Mouse (Mus musculus) hematopoietic stem cell, adult 5-6 weeks (primary cell): ENCODE results near the gene Nfasc. TPM values are rescaled to one million over a fixed set of nuclear protein-coding genes. Genes with fewer than 3 reads are reported as not detected.

Experiments
- ATAC-seq, 2 experiments: fragments of 125-278 bp in 1 of 2; replicated peaks in 1 of 2; 2 replicates each; pipeline ENCODE4 v1.8.0; 2016 to 2017; ENCODE audit warnings: inconsistent platforms in 2 of 2, mild to moderate bottlenecking in 2 of 2, moderate number of reproducible peaks in 2 of 2, low read depth in 1 of 2, moderate TSS enrichment in 1 of 2; ENCODE audit not compliant: low FRiP score in 2 of 2, poor library complexity in 2 of 2, severe bottlenecking in 2 of 2, insufficient read depth in 1 of 2, low TSS enrichment in 1 of 2
- total RNA-seq: library from RNA; stranded (forward); fragments of 172-1452, 232-1000 nt; gene quantifications from 2 replicates; pipeline ENCODE4 v1.2.3, GENCODE M21; 2017

Nfasc gene
- total RNA-seq, 1 experiment from 2014 or later, result not detected

GRCm38 (mm10) chr1:132536416-132536815 lies 205.2 kb downstream of the Nfasc start:
- no peak for ATAC-seq

DNA sequence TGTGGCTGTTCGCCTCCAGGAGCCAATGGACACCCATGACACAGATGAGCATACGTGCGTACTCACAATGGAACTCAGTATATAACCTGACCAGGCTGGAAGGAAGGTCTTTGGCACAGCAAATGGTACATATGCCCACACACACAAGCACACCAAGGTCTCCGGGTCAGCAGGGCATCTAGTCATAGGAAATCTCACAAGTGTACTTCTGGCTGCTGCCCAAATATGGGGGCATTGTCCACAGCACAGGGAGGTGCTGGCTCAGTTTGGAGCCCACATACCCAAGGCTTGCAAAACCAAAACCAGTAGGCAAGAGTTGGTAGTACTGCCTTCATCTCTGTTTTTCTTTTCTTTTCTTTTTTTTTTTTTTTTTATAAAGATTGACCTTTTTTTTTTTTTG lies 206.1 kb downstream of the Nfasc start:
- no peak for ATAC-seq

GRCm38 (mm10) chr1:132533840-132534239 lies 207.8 kb downstream of the Nfasc start:
- ATAC-seq, result no peak

- no peak for ATAC-seq
Observed at GRCm38 (mm10) chr1:132532521-132532920, 209.1 kb downstream of the Nfasc start.

DNA sequence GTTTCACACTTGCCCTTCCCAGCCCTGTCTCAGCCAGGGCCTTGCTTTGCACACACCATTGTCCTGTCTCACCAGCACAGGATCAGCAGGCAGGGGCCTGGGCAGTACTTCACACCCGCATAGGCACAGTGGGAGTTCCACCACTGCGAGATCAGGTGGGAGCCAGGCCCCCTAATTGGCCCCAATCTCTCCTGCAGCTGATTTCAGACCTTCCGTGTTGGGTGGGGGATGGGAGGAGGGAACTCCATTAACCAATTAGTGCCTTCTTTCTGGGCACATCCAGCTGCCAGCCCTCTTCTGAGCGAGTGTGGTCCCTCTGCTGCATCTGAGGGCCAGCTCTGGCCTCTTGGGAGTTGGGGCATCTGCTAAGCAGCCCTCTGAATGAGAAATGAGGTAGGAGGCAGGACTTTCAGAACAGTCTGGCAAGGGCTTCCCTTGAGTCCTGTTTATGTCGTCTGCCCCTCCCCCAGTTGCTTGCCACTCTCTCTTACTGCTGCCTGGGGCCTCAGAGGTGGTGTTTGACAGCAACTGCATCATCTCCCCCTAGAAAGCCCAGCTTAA lies 210.9 kb downstream of the Nfasc start:
- no peak for ATAC-seq

DNA sequence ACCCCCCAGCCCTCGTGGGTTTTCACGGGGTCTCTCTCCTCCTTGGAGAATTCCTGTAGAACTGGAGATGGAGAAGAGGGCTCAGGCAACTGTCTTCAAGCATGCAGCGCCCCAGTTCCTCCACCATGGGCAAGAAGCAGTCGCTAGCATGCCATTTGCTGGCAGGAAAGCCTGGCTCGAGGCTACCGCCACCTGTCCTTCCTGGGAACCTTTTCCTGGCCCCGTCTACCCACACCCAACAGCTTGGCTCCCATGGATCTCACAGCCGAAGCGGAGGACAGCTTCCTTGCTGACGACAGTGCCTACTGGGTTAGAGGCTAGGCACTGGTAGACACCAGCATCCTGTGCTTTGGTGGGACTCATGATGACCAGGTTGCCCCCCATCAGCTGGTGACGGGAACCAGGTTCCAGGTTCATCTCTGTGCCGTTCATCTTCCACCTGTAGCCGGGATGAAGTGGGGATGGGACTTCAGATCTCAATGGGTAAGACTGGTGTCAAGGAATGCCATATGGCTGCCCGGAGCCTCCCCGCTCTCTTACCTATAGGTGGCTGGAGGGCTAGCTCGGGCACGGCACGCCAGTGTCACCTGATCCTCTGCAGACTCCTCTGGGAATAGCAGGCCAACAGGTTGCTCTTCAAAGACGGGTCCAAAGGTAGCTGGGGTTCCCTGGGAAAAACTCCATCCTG lies 212.8 kb downstream of the Nfasc start:
- no peak for ATAC-seq

GRCm38 (mm10) chr1:132528071-132528470 lies 213.5 kb downstream of the Nfasc start:
- ATAC-seq, result no peak

DNA sequence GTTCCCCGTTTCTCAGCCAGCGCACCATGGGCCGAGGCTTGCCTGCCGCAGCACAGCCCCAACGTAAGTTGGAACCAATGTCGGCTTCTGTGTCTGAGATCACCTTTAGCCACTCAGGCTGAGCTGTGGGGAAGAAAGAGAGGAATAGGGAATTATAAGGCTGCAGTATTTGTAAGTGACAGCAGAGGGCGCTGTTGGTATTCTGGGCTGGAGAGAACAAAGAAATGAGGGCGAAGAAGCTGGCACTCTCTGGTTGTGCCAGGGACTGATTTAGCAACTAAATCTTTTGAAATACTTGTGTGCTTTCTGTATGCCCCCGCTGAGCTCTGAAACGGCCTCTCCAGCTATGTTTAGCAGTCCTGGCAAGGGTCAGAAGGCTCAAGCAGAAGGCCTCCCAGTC lies 215.8 kb downstream of the Nfasc start:
- ATAC-seq, result peak; percentile 46 to 68; a peak in 3 of 4 replicates

GRCm38 (mm10) chr1:132523920-132524319 lies 217.7 kb downstream of the Nfasc start:
- ATAC-seq, result no peak

DNA sequence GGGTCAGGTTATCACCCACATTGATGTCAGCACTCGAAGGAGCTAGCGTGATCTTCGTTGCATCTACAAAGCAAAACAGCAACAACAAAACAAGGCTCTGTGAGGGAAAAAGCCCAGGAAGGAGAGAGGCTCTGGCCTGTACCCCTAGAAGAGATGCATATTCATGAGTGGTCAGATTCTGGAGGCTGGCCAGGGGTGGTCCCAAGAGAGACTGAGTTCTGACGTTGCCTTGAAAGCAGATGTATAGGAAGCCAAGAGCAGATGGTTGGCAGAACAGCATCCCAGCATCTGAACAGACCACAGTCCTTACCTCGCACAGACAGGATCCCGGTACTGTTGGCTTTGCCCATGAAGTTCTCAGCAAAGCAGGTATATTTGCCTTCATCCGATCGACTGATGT lies 218.5 kb downstream of the Nfasc start:
- no peak for ATAC-seq

DNA sequence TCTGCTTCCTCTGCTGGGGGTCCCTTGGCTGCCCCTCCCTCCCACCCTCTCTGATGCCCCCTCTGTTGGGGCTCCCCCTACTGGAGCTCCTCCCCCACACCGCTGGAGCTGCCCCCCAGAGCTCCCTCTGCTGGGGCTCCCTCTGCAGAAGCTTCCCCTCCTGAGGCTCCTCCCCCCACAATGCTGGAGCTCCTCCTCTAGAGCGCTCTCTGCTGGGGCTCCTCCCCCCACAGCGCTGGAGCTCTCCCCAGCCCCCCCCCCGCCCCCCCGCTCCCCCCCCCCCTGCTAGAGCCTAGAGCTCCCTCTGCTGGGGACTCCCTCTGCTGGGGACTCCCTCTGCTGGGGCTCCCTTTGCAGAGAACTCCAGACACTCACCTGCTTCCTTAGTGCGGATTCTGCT lies 220.8 kb downstream of the Nfasc start:
- peak; percentile 82 to 84 for ATAC-seq

DNA sequence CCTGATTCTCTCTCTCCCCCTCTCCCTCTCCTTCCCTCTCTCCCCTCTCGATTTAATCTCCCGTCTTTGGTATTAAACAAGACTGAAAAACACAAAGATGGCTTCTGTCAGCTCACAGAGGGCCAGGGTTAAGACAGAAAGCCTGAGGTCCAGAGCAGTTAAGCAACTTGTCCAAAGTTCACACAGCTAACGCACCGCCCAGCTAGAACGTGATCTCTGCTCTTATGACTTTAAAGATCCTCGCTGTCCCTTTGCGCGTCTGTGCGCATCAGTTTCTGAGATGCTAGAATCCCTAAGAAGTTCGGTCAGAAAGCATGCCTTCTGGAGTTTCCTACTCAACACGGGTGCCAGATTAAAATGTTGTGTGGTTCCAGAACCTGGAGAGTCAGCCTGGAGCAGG lies 221.9 kb downstream of the Nfasc start:
- ATAC-seq, result no peak

DNA sequence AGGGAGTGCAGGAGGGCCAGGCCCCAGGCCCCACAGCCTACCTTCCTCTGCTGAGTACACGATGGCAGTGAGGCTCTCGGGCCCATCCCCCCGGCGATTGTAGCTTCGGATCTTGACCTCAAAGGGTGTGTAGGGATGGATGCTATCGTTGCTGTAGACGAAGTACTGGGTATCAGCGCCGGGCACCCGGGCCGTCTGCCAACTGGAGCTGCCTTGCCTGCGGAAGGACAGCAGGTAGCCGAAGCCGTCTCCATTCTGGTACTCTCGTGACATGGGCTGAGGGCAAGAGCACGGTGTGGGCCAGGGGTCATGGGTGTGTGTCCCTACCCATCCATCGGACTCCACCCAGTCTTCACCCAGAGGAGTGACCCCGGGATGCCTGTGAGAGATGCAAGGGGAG lies 223.0 kb downstream of the Nfasc start:
- no peak for ATAC-seq

DNA sequence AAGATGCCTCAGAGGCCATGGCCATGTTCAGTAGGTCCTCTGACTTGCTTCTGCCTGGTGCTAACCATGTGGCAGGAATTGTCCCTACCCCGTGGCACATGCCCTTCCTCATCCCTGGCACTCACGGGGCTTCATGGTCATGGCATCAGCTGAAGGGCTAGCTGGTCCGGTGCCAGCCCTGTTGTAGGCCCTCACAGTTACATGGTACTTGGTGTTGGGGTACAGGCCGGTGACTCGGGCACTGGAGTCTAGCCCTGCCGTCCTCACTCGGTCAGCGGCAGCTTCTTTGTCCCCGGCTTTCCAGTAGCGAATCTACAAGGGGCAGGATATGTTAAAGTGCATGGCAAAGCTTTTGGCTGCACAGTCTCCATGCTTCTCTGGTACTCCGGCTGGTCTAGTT lies 224.8 kb downstream of the Nfasc start:
- ATAC-seq, result no peak

DNA sequence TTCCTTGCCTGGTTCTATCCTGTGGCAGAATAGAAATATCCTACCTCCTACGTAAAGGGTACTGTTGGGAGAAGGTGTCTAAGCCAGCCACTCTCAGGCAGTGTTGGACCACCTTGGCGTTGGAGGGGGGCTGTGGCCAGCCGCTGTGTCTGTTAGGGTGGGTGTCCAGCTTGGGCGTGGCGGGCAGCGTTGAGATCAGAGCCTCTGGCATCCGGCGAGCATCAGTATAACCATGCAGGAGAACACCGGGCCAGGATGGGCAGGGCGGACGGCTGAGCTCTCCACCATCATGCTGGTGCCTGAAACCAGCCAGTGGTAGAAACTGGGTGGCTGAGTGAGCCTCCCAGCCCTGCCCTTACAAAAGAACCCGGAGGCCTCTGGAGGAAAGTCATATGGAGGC lies 226.3 kb downstream of the Nfasc start:
- no peak for ATAC-seq

Other genes with a start within 250 kb of the Nfasc start
- gene Tmem81, start 235.6 kb downstream of the Nfasc start, total RNA-seq, result 3.0 and 7.1 TPM in 2 replicates
- gene Cntn2, start 198.5 kb downstream of the Nfasc start, total RNA-seq, result not detected in 2 replicates
- not detected in 2 replicates for gene Lrrn2, start 138.5 kb upstream of the Nfasc start, total RNA-seq